Mouse (Mus musculus): ENCODE measurements around the gene St5.

- TF ChIP-seq CTCF (IDR thresholded peaks at IDR 0.05; ENCODE audit: low read depth, low read length): no peak
- no peak for TF ChIP-seq POLR2A (IDR thresholded peaks at IDR 0.05; ENCODE audit: insufficient read depth, low read length)
Observed at GRCm38 (mm10) chr7:109608831-109609230, 94.6 kb downstream of the St5 start.

Data from ES-Bruce4 (cell line).